Mouse (Mus musculus) kidney, adult 8-10 months (tissue): ENCODE measurements at regions not wholly inside any gene's neighbourhood (a gene's known extent, or its start where the extent isn't known, plus 50 kb on each side); places are given as distances from the start of the nearest gene placed in this dataset.
"Not testable (repeated sequence)": the region's sequence is repeated elsewhere in the genome, so short reads cannot be mapped to it uniquely, and the experiment has no call there.

Experiments
- DNase-seq, 2 experiments: peaks; one replicate each; pipeline ENCODE4 v3.0.0; 2022

GRCm38 (mm10) chr13:68451521-68451920 lies 130.4 kb downstream of the Mtrr start:
- DNase-seq: not testable (repeated sequence)

GRCm38 (mm10) chr13:68444309-68444708 lies 137.6 kb downstream of the Mtrr start:
- DNase-seq: peak in 1 of 2 experiments; percentile 5
